Mouse (Mus musculus) layer of hippocampus, adult 18-20 months (tissue): ENCODE measurements around the gene Mnx1. TPM values are rescaled to one million over a fixed set of nuclear protein-coding genes. Genes with fewer than 3 reads are reported as not detected.

Experiments
- DNase-seq, 2 experiments: peaks; one replicate each; pipeline ENCODE4 v3.0.0; 2022; ENCODE audit warnings: low spot score in 2 of 2
- long read RNA-seq: library from polyadenylated mRNA; stranded (forward); transcript quantifications from one replicate; pipeline ENCODE4 v2.0.0, GENCODE M21; 2021
- total RNA-seq, 2 experiments: library from RNA; stranded (reverse); gene quantifications; 2 replicates each; pipeline ENCODE4 v1.2.3; 2021

Mnx1 gene
- total RNA-seq = not detected
- long read RNA-seq = 0 reads

DNA sequence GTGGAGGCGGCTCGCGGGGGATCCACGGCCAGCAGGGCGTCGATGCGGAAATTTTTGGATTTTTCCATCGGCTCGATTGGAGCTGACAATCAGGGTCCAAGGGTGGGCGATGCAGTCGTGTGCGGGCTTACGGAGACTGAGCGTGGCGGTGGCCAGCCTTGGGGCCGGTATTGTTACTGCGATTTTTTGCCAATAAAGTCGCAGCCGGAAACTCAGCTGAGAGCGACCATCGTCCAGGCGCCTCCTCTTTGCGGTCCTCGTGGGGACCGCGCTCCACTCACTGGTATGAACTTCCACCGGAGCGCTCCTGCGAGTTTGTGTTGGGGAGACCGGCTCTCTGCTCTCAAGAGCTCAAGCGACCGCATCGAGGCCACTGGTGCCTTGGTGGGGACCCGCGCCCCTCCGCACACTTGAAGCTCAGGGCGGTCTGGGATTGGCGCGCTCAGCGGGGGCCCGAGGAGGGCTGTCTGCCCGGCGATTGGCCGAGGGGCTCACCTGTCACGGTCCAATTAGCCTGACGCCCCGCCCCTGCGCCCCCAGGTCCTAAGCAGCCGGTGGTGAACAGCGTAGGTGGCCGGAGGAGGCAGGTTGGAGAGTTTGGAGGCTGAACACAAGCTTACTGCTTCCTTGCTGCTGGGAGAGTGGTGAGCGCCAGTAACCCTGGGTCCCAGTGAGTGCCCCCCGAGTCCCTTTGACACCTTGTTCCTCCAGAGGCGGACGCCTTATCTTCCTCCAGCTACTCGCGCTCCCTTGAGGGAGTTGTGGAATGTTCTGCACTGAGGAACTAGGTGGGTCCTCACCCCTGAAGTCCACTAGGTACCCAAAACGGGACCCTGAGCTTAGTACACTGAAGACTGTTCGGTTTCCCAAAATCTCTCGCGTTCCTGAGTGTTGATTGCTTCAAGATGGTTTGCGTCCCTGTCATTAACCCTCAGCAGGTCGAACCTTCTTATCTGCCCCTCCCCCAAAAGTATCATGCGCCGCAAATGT lies at the start of gene Mnx1:
Gene Mnx1 (minus strand): TSS at position 263 of the 990 bp plus-strand sequence.
- DNase-seq = no peak

DNA sequence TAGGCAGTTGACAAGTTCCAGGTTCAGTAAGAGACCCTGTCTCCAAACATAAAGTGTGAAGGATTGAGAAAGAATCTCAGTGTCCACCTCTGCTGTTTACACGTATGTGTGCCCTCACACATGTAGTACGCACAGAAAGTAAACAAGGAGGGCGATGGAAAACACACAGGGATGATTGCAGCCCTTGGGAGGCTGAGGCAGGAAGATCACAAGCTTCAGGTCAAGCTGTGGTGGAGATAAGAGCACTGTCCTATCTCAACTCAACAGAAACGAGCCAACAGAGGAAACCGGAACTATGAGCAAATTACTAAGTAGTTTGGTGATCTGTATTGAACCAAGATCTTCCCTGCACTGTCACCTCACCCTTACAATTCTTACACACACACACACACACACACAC lies 38.2 kb upstream of the Mnx1 start:
- no peak for DNase-seq

DNA sequence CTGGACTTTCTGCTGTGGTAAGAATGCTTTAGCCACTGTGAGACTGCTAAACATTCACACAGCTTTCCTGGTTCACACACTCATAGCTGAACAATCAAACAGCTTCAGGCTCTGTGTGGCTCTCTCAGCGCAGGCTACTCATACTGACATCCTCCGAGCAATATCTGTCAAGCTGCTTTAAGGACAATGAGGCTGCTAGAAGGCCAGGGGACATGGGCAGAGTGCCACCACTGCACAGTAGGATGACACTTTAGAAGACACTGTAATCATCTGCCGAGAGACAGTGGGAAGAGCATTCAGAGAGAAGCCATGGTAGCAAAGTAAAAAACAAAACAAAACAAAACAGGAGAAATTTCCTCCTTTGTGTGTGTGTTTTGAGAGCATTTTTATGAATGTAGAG lies 37.6 kb upstream of the Mnx1 start:
- DNase-seq = no peak

DNA sequence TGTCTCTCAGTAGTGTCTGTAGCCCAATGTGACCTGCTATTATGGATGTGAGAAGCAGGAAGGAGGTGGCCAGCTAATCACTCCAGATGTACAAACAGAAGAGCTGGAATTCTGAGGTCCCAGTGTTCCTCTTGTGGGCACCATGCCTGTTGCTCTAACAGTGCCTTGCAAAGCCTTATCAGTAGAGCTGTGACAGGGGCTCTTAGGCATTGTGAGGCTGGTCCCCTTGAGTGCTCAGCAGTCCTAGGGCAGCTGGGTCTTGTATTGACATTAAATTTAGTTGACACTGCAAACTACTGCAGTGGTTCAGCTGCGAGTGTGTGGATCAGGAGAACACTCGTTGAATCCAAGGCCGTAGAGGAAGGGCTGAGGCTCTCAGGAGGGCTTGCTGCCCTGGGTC lies 28.7 kb upstream of the Mnx1 start:
- DNase-seq = no peak

DNA sequence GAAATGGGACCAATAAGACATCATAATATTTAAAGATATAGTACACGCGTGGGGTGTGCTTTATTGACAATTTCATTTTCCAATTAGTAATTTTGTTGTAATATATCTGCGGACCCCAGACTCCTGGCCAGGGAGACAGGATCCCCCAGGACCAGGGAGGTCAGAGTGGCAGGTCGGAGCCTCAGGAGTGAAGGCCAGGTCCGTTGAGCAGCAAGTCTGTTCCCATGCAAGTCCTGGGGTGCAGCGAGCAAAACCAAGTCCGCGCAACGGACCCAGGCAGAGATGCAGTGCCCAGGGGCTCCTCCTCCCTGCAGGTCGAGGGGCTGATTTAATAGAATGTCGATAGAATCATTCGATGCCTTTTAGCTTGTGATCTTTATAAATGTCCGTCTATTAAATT lies 9.1 kb upstream of the Mnx1 start:
- no peak for DNase-seq

DNA sequence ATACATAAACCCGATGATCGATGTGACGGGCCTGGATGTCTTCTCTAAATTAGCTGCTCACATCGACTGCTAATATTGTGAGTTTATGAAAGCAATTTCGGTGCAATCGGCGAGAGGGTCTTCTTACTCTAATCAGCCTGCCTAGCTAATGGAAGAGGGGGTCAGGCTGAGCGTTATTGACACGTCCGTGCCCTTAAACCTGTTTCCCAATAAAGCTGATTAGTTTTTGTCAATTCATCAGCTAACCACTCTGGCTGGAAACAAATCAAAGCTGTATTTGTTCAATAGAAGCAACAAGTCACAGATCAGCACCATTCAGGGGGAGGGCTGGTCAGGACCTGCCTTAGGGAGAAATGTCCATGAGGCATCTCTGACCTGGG lies 7.7 kb upstream of the Mnx1 start:
- DNase-seq = no peak

DNA sequence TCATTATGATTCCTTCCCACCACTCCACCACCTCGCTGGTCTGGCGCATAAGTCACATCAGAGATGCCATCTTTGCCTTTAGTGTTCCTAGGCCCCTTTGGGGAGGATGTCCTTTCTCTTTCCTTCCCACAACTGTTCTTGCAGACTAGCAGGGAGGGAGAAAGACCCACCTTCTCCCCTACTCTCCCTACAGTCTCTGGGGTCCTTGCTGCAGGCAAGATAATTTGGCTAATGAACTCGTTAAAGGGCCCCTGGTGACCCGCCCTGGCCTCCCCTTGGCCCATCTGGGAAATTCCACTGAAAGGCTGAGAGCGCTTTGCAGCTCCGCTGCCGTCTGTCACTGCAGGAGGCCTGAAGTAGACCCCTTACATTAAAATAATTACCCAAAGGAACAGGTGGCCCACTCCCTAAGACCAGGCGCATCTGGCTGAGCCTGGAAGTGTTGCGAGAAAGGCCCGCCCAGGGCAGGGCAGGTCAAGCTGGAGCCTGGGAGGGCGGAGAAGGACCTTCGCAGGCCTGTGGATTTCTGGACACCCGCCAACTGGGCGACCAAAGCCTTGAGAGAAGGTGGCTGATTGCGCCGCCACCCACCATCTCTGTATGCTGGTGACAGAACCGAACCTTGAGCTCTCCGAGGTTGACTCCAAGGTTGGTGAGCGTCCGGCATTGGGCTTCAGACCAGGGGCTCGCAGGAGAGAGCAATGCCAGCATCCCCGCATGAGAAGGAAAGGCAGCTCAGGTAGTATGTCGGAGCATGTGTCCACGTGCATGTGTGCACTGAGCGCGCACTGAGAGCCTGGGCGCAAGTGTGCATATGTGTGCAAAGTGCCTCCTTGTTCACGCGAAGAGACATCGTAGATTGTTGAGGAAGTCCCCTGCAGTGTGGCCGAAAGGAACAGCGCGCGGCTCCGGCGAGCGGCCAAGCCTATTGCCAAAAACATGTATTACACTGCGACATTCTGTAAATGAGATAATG lies 7.0 kb upstream of the Mnx1 start:
- DNase-seq = no peak

DNA sequence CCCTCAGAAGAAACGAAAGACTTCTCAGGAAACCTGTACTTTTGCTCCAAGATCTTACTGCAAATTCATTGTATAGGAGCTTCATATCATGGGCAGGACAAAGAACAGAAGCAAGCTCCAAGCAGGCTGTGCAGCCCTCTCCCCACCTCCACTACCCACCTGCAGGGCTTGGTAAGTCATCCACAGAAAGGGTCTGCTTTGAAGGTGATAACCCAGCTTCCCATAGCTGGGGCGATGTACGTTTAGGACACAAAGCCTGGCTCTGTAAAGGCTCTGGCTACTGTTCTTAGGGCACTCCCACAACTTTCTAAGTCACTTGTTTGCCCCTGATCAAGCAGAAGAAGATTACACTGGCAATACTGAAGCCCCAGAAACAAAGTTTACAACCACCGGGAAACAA lies 5.5 kb upstream of the Mnx1 start:
- DNase-seq = no peak

DNA sequence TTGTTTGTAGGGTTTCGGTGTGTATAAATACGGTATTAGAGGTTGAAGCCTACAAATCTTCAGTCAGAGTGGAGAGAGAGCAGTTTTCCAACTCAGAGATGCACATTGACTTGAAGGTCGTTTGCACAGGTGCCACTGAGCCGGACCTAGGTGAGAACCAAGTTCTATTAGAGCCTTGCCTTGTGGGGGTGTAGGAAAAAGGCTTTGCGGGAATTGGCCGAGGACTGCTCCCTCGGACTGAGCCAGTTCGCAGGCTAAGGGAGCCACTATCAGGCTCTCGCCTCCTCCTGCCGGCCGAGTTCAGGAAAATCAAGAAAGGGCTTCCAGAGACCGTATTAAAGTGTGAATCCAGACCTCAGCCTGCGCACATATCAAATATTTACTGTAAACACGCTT lies 926 bp upstream of the Mnx1 start:
- no peak for DNase-seq

DNA sequence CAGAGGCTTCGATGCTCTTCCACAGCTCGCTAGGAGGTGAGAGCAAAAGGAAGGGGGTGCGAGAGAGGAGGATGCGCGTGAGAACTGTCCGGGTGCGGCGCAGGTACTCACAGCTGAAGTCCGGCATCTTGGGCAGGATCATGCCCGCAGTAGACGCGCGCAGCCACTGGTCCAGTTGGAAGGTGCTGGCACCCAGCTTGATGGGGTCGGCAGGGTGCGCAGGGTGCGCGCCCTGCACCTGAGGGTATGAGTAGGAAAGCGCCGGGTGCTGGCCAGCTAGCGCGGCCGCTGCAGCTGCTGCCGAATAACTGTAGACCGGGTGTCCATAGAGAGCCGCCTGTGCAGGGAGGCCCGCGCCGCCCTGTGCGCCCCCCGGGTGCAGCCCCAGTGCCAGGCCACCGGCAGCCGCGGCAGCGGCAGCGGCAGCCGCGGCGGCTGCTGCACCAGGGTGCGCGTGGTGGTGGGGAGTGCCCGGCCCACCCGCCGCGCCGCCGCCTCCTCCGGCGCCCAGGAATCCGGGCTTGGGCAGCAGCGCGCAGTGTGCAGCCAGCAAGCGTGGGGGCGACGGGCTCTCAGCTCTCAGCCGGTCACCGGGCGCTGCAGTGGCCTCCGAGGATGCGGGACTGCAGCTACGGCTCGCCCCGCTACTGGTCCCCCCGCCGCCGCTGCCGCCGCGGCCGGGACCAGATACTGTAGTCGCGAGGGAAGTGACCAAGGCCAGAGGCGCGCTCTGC lies 629 bp downstream of the Mnx1 start:
- DNase-seq = no peak

DNA sequence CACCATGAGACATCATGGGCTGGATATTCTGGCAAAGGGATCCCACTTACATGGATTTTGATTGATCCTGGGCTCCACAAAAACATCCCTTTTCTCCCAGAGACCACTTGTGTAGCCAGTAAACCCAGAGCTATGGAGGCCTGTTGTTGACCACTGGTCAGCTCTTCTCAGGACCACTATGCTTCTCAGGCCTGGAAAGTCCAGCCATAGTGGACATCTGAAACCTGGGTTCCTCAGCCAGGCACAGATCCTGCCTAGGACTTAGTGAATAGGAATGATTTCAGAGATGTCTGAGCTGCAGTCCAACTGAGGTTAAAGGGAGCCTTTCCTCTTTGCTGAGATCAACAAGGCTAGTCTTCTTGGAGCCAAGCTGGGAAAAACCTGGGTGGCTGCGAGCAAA lies 2.2 kb downstream of the Mnx1 start:
- no peak for DNase-seq

DNA sequence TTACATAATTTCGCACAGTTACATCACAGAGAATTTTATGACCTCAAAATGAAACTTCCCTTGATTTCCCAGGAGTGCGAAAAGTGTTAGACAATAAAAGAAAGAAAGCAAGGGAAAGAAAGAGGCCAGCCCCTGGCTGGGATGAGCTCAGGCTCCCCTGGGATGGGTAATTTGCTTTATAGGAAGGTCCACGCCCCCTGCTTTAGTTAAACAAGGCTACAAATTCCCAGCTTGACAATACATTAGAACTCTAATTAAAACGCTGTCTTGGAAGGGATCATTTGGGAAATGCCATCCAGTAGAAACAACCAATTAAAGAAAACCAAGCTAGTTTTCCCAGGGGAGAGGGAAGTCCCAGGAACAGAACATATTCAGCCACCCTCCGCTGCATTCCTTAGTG lies 2.7 kb downstream of the Mnx1 start:
- no peak for DNase-seq

DNA sequence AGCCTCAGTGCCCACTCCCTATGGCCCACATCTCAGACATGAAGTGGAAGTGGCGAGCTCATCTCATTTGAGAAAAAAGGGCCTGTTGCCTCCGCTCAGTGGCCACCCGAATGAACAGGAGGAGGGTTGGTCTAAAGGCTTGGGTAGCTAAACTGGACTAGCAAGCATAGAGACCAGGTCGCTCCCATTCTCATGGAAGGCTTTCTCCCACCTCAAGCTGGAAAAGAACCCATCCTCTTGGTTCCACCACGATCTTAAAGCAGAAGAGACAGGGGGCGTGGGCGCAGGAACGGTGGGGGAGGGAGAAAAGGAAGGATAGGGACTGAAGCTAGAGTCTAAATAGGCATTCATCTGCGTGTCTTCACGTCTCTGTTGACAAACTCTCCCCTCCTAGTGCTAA lies 3.2 kb downstream of the Mnx1 start:
- DNase-seq = no peak

DNA sequence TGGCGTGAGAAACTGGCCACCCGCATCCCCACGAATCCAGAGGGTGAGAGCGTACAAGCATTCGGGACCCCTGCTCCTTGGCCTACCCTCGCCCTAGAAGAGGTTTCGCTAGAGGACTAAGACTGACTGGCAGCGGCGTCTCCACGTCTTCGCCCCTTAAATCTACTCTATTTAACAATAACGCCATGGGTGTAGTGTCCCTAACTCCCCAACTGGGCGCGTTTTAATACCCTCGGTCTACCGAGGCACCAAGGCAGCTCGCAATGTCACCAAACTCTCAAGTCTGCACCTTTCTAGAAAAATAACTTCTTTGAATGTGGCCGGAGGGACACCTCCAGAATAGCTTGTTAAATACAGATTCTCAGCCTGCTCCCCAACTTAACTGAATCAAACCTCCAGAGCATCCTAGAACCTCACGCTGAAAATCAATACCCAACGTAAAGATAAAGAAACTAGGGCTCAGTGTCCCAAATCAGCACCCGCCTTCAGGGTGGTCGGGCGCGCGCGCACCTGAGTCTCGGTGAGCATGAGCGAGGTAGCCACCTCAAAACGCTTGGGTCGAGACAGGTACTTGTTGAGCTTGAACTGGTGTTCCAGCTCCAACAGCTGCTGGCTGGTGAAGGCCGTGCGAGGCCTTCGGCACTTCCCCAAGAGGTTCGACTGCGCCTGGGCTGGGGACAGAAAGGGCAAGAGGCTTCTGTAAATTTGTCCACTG lies 3.9 kb downstream of the Mnx1 start:
- no peak for DNase-seq

DNA sequence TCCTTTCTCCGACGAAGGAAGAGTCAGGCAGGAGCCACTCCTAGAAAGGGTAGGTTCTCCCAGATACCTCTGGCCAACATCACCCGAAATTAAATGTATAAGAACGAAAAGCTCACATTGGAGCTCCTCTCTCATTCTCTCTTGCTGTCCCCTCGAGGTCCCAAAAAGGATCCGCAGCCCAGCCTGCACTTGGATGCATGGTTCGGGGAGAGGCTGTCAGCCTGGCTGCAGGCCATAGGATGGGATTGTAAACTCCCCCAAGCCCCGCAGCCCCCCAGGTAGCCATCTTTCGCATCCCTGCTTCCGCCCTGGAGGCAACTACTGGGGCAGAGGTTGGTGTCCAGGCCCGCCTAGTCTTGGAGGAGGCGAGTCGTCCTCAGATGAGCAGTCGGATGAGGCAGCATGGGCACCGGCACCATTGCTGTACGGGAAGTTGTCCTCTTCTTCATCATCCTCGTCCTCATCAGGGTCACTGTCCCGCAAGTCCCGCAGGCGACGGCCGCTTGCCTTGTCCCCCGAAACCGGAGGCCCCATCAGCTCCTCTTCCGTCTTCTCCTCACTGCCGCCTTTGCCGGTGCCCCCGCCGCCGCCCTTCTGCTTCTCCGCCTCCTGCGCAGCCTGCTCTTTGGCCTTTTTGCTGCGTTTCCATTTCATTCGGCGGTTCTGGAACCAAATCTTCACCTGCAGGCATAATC lies 4.6 kb downstream of the Mnx1 start:
- no peak for DNase-seq

DNA sequence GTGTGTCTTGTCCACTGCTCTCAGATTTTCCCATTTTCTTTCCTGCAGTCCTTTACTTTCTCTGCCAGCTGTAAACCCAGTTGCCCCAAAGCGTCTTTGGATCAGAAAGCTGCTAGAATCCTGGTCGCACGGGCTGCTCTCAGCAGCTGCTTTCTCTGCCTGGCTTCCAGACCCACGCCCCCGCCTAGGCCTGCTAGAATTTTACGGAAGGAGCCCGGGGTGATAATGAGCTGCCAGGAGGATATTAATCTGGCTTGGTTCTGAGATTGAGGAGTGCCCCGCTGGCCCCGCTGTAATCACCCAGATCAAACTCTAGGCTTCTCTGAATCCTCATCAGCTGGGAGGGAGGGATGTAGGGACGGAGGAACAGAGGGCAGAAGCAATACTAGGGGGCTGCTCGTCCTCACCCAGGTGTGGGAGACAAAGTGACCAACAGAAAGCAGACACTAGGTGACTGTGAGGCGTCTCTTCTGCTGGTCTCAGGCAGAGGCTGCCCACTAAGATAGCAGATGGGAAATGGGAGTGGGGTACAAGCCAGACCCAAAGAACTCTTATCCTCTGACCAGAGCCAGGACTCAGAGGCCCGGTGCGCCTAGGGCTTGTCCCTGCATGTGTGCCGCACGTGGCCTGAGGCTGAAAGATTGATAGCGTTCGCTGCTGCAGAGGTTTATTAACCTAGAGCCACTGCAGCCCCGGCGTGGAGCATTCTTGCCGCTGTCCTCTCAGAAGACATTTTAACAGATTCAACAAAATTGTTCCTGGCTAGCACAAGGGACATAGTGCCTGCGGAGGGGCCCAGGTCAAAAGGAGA lies 6.2 kb downstream of the Mnx1 start:
- DNase-seq = no peak

DNA sequence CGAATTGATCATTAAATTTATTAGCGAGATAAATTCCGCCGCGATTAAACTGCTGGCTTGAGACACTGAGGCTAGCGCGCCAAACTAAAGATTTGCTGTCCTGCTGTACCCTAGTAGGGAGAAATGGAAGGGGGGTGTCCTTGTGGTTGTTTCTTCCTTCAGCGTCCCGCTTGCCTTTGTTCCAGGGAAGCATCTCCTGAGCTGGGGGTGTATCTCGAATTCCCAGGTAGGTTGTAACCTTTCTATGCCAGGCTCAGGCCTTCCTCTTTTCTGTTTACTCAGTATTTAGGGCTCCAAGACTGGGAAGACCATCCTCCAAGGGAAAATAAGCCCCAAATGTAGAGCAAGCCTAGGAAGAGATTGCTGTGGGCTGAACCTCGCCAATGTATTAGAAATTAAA lies 6.9 kb downstream of the Mnx1 start:
- DNase-seq = no peak

DNA sequence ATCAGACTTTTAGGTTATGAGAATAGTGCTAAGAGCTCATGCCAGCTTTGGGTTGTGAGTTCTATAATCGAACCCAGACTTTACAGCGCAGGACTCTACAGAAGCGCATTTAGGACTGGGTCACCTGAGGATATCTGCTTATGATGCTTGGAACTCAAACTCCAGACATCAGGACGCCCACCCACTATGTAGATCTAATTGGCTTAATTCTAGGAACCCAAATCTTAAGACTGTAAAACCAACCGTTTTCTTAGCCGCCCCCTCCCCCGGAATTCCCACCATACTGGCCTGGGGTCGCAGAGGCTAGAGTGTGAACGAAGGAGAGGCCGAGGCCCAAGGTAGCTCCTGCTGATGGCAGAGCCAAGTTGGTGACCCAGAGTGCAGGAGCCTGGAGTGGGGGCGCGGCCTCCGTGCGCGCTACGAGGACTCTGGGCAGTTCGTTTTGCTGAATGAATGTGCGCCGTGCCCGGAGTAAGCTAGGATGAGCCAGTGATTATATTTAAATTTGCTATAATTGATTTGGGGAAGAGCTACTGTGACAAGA lies 7.3 kb downstream of the Mnx1 start:
- DNase-seq = no peak

DNA sequence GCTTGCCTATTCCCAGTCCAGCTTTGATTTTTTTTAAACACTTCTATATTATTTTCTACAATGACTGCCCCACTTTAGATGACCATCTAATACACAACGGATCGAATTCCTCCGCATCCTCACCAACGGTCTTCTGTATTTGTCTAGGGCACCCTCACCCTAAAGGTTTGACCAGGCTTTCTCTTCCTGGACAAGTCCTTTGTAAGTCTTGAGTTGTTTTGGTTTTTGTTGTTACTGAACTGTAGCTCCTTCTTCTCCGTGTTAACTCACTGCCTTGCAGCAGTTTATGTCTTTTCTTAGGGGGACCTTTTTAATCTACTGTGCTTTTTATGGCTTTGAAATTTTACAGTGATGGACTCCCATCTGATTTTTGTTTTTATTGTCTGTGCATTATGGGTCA lies 8.0 kb downstream of the Mnx1 start:
- no peak for DNase-seq
